Mouse (Mus musculus) splenic B cell, adult 2 months (primary cell): ENCODE data around the gene Ccl4.

Experiments
- DNase-seq: peaks from one replicate; pipeline ENCODE4 v3.0.0-alpha.2; 2011; ENCODE audit warnings: low read depth, low spot score
- H3K27me3 ChIP-seq: 2 replicates; pipeline ENCODE4 v1.6.1; 2012; ENCODE audit warnings: mild to moderate bottlenecking, low read length, moderate library complexity, mixed read lengths; ENCODE audit not compliant: control insufficient read depth, poor library complexity, insufficient read depth, severe bottlenecking
- H3K36me3 ChIP-seq: 2 replicates; pipeline ENCODE4 v1.6.1; 2012; ENCODE audit warnings: mild to moderate bottlenecking, low read length, moderate library complexity, mixed read lengths; ENCODE audit not compliant: control insufficient read depth, poor library complexity, insufficient read depth, severe bottlenecking

Gene Ccl4

DNA sequence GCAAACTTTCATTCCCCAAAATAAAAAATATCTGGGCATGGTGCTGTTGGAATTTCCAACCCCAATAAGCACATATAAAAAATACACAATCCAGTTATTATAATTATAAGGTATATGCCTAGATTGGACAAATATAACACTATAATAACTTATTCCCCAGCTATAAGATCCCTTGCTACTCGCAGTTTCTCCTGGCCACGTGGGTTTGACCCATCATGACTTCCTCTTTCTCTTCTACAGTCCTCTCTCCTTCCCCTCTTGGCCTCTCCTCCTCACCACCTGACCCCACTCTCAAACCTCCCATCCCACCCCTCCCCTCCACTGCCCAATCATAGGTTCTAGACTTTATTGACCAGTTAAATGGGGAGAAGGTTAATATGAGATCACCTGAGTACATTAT lies 51.5 kb downstream of the Ccl4 start:
- no peaks in the 10 kb centered on the region for H3K27me3 ChIP-seq
- no peaks in the 10 kb centered on the region for H3K36me3 ChIP-seq
- peak; percentile 18 for DNase-seq
